ENCODE assay signal across 14 mouse cellular contexts in the genomic region with DNA sequence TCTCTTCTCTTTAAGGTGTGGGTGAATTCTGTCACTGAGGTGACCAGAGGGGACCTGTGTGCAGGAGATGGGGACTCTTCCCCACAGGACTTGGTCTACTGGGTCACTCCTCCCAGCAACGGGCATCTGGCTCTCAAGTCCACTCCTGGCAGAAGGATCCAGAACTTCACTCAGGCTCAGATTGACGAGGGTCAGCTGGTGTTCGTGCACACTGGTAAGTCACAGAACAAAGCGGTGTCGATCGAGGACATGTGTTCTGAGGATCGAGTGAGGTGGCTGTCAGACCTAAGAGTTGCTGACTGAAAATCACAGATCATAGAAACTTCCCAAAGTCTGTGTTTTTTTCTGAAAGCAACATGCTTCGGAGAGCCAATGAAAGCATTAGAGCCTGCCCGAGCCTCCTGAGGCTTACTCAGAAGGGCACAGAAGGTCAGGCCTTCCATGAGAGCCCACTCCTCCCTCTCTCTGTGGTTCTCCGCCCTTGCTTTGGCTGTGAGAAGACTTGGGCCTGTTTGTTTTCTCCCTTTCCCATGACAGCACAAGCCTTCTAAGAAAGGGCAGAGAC. TPM values are rescaled to one million over a fixed set of nuclear protein-coding genes. Genes with fewer than 3 reads are reported as not detected.
"Had no signal": no experiment of that assay in that cellular context is flagged by ENCODE, and none has a peak within 500 bp of the region (broad histone marks: within the 10 kb centered on the region; RNA-seq: fewer than 3 reads in every experiment).

No protein-coding gene starts in this region.

- H3K36me3 ChIP-seq: limb, embryonic 13.5 days; midbrain, embryonic 13.5 days had no signal

- H3K9ac ChIP-seq: limb, embryonic 13.5 days; liver, embryonic 14.5 days; midbrain, embryonic 13.5 days had no signal

- H3K27me3 ChIP-seq: limb, embryonic 13.5 days; midbrain, embryonic 13.5 days had no signal

- H3K27ac ChIP-seq: layer of hippocampus, adult 2 months; limb, embryonic 13.5 days; liver, embryonic 14.5 days; midbrain, embryonic 13.5 days; stomach, postnatal 0 days had no signal

- H3K4me3 ChIP-seq: layer of hippocampus, adult 2 months; limb, embryonic 13.5 days; midbrain, embryonic 13.5 days had no signal

- ATAC-seq: midbrain, embryonic 13.5 days had no signal

- H3K9me3 ChIP-seq: limb, embryonic 13.5 days; midbrain, embryonic 13.5 days had no signal

- H3K4me2 ChIP-seq: limb, embryonic 13.5 days; midbrain, embryonic 13.5 days had no signal

- DNase-seq: kidney, adult 11 months; kidney, adult 9 months; kidney, postnatal 10 days; kidney, postnatal 4 days; left cerebral cortex, postnatal 4 days; right cerebral cortex, adult 18-20 months; right cerebral cortex, postnatal 25 days; thymus, postnatal 4 days had no signal

RNA-seq across cellular contexts. Expression of a gene that starts 49.5 kb away (rescaled TPM):
- polyA plus RNA-seq: liver, adult 2 months had no signal
